Mouse (Mus musculus) embryonic facial prominence, embryonic 11.5 days (tissue): ENCODE data around the gene Stk39. TPM values are rescaled to one million over a fixed set of nuclear protein-coding genes. Genes with fewer than 3 reads are reported as not detected.
A peak's percentile ranks its signal among the peaks of the same experiment; 100 is the strongest.

Experiments
- ATAC-seq: fragments of 200-750 bp; cut with Nextera tagmentation; replicated peaks from 2 replicates; pipeline ENCODE4 v1.8.0; 2017; ENCODE audit warnings: low read depth; ENCODE audit not compliant: insufficient number of reproducible peaks, low FRiP score, low TSS enrichment
- DNase-seq: peaks from one replicate; pipeline ENCODE4 v3.0.0-alpha.2; 2015; ENCODE audit warnings: low spot score
- H3K27ac ChIP-seq: fragments of 300-500 bp; sonication (generic); replicated peaks from 2 replicates; pipeline ENCODE4 v1.5.1; 2014; ENCODE audit warnings: mild to moderate bottlenecking, low read depth, low read length, control low read depth
- H3K27me3 ChIP-seq: fragments of 300-500 bp; sonication (generic); 2 replicates; pipeline ENCODE4 v1.6.1; 2014; ENCODE audit warnings: mild to moderate bottlenecking, low read length, moderate library complexity, mixed read lengths; ENCODE audit not compliant: control insufficient read depth, insufficient read depth
- H3K36me3 ChIP-seq: fragments of 300-500 bp; sonication (generic); replicated peaks from 2 replicates; pipeline ENCODE4 v1.6.1; 2014; ENCODE audit warnings: low read depth, mild to moderate bottlenecking, low read length, moderate library complexity, mixed read lengths; ENCODE audit not compliant: control insufficient read depth, insufficient read depth
- H3K4me1 ChIP-seq: fragments of 300-500 bp; sonication (generic); 2 replicates; pipeline ENCODE4 v1.6.1; 2014; ENCODE audit warnings: low read length, mixed read lengths; ENCODE audit not compliant: control insufficient read depth, insufficient read depth
- H3K4me2 ChIP-seq: fragments of 300-500 bp; sonication (generic); 2 replicates; pipeline ENCODE4 v1.6.1; 2014; ENCODE audit warnings: low read depth, mild to moderate bottlenecking, control low read depth, low read length, moderate library complexity
- H3K4me3 ChIP-seq: fragments of 300-500 bp; sonication (generic); 2 replicates; pipeline ENCODE4 v1.5.1; 2014; ENCODE audit warnings: low read depth, low read length, control low read depth
- H3K9ac ChIP-seq: fragments of 300-500 bp; sonication (generic); replicated peaks from 2 replicates; pipeline ENCODE4 v1.6.1; 2014; ENCODE audit warnings: mild to moderate bottlenecking, control low read depth, low read length
- H3K9me3 ChIP-seq: fragments of 300-500 bp; sonication (generic); replicated peaks from 2 replicates; pipeline ENCODE4 v1.6.1; 2016; ENCODE audit warnings: mild to moderate bottlenecking, low read length, inconsistent platforms, mixed read lengths; ENCODE audit not compliant: control insufficient read depth
- WGBS: fragments of 180-500 bp; shearing (Covaris S2); extraction: QIAGEN DNeasy Blood & Tissue Kit; methylation state at CpG from one replicate; pipeline ENCODE4 v1.1.7; 2014; 5-methylcytosine and 5-hydroxymethylcytosine counted together
- polyA plus RNA-seq: library from polyadenylated mRNA; unstranded; fragments of >200 nt; fragmentation: Nextera tagmentation; extraction: Ambion mirVana; gene quantifications from 2 replicates; pipeline ENCODE4 v1.2.1, GENCODE M21; 2014

The Stk39 gene
- polyA plus RNA-seq, 1 experiment from 2014 or later, result 26.9 TPM

GRCm38 (mm10) chr2:68405163-68405715, 66.8 kb downstream of the Stk39 start:
- 34% methylated on average over 16 of the region's 16 CpGs for WGBS
- peaks cover 3% of the 10 kb centered on the region; the same call in 1 of the 2 replicates for H3K4me1 ChIP-seq
- no peak overlapping the region for H3K27ac ChIP-seq
- ATAC-seq, result no peak
- H3K4me3 ChIP-seq, result no peak overlapping the region
- peak; percentile 47 for DNase-seq
- H3K27me3 ChIP-seq, result no peaks in the 10 kb centered on the region
- no peak overlapping the region; the same call in 1 of the 2 replicates for H3K4me2 ChIP-seq
- no peak overlapping the region; the same call in 1 of the 2 replicates for H3K9ac ChIP-seq
- no peaks in the 10 kb centered on the region for H3K36me3 ChIP-seq
- no peaks in the 10 kb centered on the region for H3K9me3 ChIP-seq

- Histone ChIP-seq H3K36me3 (no peaks in the 10 kb centered on the region), H3K4me3 (no peak overlapping the region), H3K4me1 (peaks cover 3% of the 10 kb centered on the region; the same call in 1 of the 2 replicates), H3K9ac (no peak overlapping the region), H3K27me3 (no peaks in the 10 kb centered on the region), H3K4me2 (no peak overlapping the region; the same call in 1 of the 2 replicates), H3K9me3 (no peaks in the 10 kb centered on the region), H3K27ac (no peak overlapping the region)
- ATAC-seq (no peak), DNase-seq (peak; percentile 52)
- 36% methylated on average over 18 of the region's 18 CpGs for WGBS
Observed at GRCm38 (mm10) chr2:68404274-68405162, 67.5 kb downstream of the Stk39 start.

GRCm38 (mm10) chr2:68393611-68394549, 78.2 kb downstream of the Stk39 start:
- 86% methylated on average over 13 of the region's 13 CpGs for whole genome bisulfite sequencing
- no peaks in the 10 kb centered on the region for H3K4me1 ChIP-seq
- ATAC-seq, result no peak
- H3K9me3 ChIP-seq, result no peaks in the 10 kb centered on the region
- no peak for DNase-seq
- no peaks in the 10 kb centered on the region for H3K36me3 ChIP-seq
- no peak overlapping the region for H3K9ac ChIP-seq
- no peak overlapping the region for H3K4me2 ChIP-seq
- H3K27ac ChIP-seq, result no peak overlapping the region
- no peaks in the 10 kb centered on the region for H3K27me3 ChIP-seq
- no peak overlapping the region for H3K4me3 ChIP-seq

- H3K36me3 ChIP-seq, result no peaks in the 10 kb centered on the region
- H3K9ac ChIP-seq, result no peak overlapping the region
- no peaks in the 10 kb centered on the region for H3K9me3 ChIP-seq
- no peak overlapping the region for H3K4me3 ChIP-seq
- WGBS, result 90% methylated on average over 14 of the region's 14 CpGs
- DNase-seq, result no peak
- H3K4me2 ChIP-seq, result no peak overlapping the region
- H3K4me1 ChIP-seq, result no peaks in the 10 kb centered on the region
- H3K27ac ChIP-seq, result no peak overlapping the region
- no peaks in the 10 kb centered on the region for H3K27me3 ChIP-seq
- ATAC-seq, result no peak
Observed at GRCm38 (mm10) chr2:68387824-68388582, 84.1 kb downstream of the Stk39 start.

GRCm38 (mm10) chr2:68386313-68386863, 85.7 kb downstream of the Stk39 start:
- Histone ChIP-seq H3K9ac (no peak overlapping the region), H3K4me1 (no peaks in the 10 kb centered on the region), H3K27me3 (no peaks in the 10 kb centered on the region), H3K4me2 (no peak overlapping the region), H3K27ac (no peak overlapping the region), H3K36me3 (no peaks in the 10 kb centered on the region), H3K9me3 (no peaks in the 10 kb centered on the region), H3K4me3 (no peak overlapping the region)
- WGBS, result 74% methylated on average over 10 of the region's 10 CpGs
- DNase-seq (no peak), ATAC-seq (no peak)

- H3K27ac ChIP-seq, result no peak overlapping the region
- H3K27me3 ChIP-seq, result no peaks in the 10 kb centered on the region
- H3K4me3 ChIP-seq, result no peak overlapping the region
- H3K4me2 ChIP-seq, result no peak overlapping the region
- no peak for ATAC-seq
- no peaks in the 10 kb centered on the region for H3K4me1 ChIP-seq
- H3K36me3 ChIP-seq, result no peaks in the 10 kb centered on the region
- 75% methylated on average over 9 of the region's 9 CpGs for whole genome bisulfite sequencing
- H3K9ac ChIP-seq, result no peak overlapping the region
- DNase-seq, result no peak
- H3K9me3 ChIP-seq, result no peaks in the 10 kb centered on the region
Observed at GRCm38 (mm10) chr2:68385654-68386312, 86.3 kb downstream of the Stk39 start.

- Histone ChIP-seq H3K36me3 (no peaks in the 10 kb centered on the region), H3K9me3 (no peaks in the 10 kb centered on the region), H3K4me2 (no peak overlapping the region), H3K27me3 (no peaks in the 10 kb centered on the region), H3K9ac (no peak overlapping the region), H3K4me3 (no peak overlapping the region), H3K4me1 (no peaks in the 10 kb centered on the region), H3K27ac (no peak overlapping the region)
- no peak for DNase-seq
- 83% methylated on average over 4 of the region's 4 CpGs for WGBS
- no peak for ATAC-seq
Observed at GRCm38 (mm10) chr2:68383964-68384363, 88.1 kb downstream of the Stk39 start.
